Mouse (Mus musculus): ENCODE results near the gene Creb3. TPM values are rescaled to one million over a fixed set of nuclear protein-coding genes. Genes with fewer than 3 reads are reported as not detected.
"Not testable (repeated sequence)": the region's sequence is repeated elsewhere in the genome, so short reads cannot be mapped to it uniquely, and the experiment has no call there.

Creb3 gene
- polyA plus RNA-seq, 1 experiment from 2014 or later, result 62.7 TPM

DNA sequence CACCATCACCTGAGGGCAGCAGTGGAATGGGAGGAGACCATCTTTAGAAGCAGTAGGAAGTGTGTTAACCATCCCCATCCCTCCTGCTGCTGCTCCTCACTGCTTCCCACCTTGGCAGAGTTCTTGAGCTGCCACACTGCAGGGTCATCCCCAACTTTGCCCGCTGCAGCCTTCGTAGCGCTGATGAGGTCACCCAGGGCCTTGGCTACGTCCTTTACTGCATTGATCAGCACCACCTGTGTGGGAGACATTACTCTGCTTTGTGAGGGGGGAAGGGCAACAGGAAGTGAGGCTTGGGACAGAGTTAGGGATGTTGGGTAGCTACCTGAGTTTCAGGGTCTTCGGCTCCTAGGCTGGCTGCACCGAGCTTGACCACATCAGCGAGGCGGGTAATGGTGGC is 26.5 kb upstream of the Creb3 start:
- Histone ChIP-seq H3K4me1 (replicated peaks) (no peaks in the 10 kb centered on the region), H3K27me3 (replicated peaks) (no peaks in the 10 kb centered on the region), H3K9me3 (no peaks in the 10 kb centered on the region), H3K9ac (no peak overlapping the region), H3K36me3 (peaks cover 82% of the 10 kb centered on the region), H3K4me2 (replicated peaks) (no peak overlapping the region), H3K4me3 (replicated peaks) (no peak overlapping the region), H3K27ac (no peak overlapping the region)
- ATAC-seq, result no peak
- 94% methylated on average over 8 of the region's 8 CpGs for WGBS

DNA sequence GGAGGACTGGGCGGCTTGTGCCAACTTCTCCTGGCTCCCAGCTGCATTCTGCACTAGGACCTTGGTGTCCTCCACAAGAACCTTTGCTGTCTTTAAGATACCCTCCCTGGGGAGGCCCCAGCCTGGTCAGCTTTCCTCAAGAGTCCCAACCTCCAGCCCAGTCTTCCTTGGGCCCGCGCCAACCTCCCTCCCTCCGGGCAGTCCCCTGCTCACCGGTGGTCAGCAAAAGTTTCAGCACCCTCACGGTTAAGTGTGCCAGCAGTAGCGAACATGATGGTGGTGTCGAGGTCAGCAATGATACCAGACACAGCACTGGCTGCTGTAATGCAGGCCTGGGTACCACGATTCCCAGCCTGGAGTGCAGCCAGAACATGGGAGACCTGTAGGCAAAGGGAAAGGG is 26.1 kb upstream of the Creb3 start:
- no peak for ATAC-seq
- H3K27me3 ChIP-seq (replicated peaks), result no peaks in the 10 kb centered on the region
- H3K27ac ChIP-seq, result no peak overlapping the region
- peaks cover 83% of the 10 kb centered on the region for H3K36me3 ChIP-seq
- no peak overlapping the region for H3K4me3 ChIP-seq (replicated peaks)
- H3K9me3 ChIP-seq, result no peaks in the 10 kb centered on the region
- H3K9ac ChIP-seq, result no peak overlapping the region
- 90% methylated on average over 9 of the region's 9 CpGs for WGBS
- no peak overlapping the region for H3K4me2 ChIP-seq (replicated peaks)
- no peaks in the 10 kb centered on the region for H3K4me1 ChIP-seq (replicated peaks)

- H3K9me3 ChIP-seq, result no peaks in the 10 kb centered on the region
- H3K27ac ChIP-seq, result no peak overlapping the region
- ATAC-seq, result no peak
- no peak overlapping the region for H3K9ac ChIP-seq
- H3K4me2 ChIP-seq (replicated peaks), result no peak overlapping the region
- H3K4me1 ChIP-seq (replicated peaks), result no peaks in the 10 kb centered on the region
- peaks cover 83% of the 10 kb centered on the region for H3K36me3 ChIP-seq
- no peaks in the 10 kb centered on the region for H3K27me3 ChIP-seq (replicated peaks)
- 77% methylated on average over 3 of the region's 3 CpGs for WGBS
- H3K4me3 ChIP-seq (replicated peaks), result no peak overlapping the region
These were observed 20.1 kb upstream of the Creb3 start for GRCm38 (mm10) chr4:43542044-43542443.

- H3K4me2 ChIP-seq (replicated peaks), result no peak overlapping the region
- no peaks in the 10 kb centered on the region for H3K27me3 ChIP-seq (replicated peaks)
- H3K4me1 ChIP-seq (replicated peaks), result no peaks in the 10 kb centered on the region
- H3K36me3 ChIP-seq, result peaks cover 90% of the 10 kb centered on the region
- H3K9ac ChIP-seq, result no peak overlapping the region
- no peak overlapping the region for H3K27ac ChIP-seq
- no peaks in the 10 kb centered on the region for H3K9me3 ChIP-seq
- H3K4me3 ChIP-seq (replicated peaks), result no peak overlapping the region
- 92% methylated on average over 12 of the region's 12 CpGs for WGBS
- no peak for ATAC-seq
These were observed 15.6 kb upstream of the Creb3 start for GRCm38 (mm10) chr4:43546375-43547047.

GRCm38 (mm10) chr4:43547160-43547559 is 15.0 kb upstream of the Creb3 start:
- H3K27ac ChIP-seq, result no peak overlapping the region
- H3K4me1 ChIP-seq (replicated peaks), result no peaks in the 10 kb centered on the region
- ATAC-seq, result no peak
- peaks cover 92% of the 10 kb centered on the region for H3K36me3 ChIP-seq
- H3K9ac ChIP-seq, result no peak overlapping the region
- no peak overlapping the region for H3K4me3 ChIP-seq (replicated peaks)
- no peak overlapping the region for H3K4me2 ChIP-seq (replicated peaks)
- H3K27me3 ChIP-seq (replicated peaks), result no peaks in the 10 kb centered on the region
- H3K9me3 ChIP-seq, result no peaks in the 10 kb centered on the region
- WGBS, result 92% methylated on average over 8 of the region's 8 CpGs

- WGBS, result 85% methylated on average over 12 of the region's 12 CpGs
These were observed 13.1 kb upstream of the Creb3 start for GRCm38 (mm10) chr4:43549055-43549454.

DNA sequence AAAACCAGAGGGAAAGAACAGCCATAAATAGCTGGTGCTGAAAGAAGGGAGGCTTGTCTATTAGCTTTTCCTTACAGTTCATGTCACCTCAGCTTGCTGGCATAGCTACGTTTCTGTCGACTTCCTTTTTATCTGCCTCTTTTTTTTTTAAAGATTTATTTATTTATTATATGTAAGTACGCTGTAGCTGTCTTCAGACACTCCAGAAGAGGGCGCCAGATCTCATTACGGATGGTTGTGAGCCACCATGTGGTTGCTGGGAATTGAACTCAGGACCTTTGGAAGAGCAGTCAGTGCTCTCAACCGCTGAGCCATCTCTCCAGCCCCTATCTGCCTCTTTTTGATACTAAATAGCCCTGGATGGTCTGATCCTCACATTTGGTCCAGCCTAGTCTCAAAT is 10.3 kb upstream of the Creb3 start:
- H3K36me3 ChIP-seq, result peaks cover 94% of the 10 kb centered on the region
- H3K27me3 ChIP-seq (replicated peaks); H3K4me2 ChIP-seq (replicated peaks); H3K27ac ChIP-seq; H3K4me3 ChIP-seq (replicated peaks); ATAC-seq; H3K4me1 ChIP-seq (replicated peaks); H3K9ac ChIP-seq; H3K9me3 ChIP-seq: not testable (repeated sequence)
- WGBS, result 88% methylated on average over 6 of the region's 6 CpGs

More at GRCm38 (mm10) chr4:43549055-43549454, 13.1 kb upstream of the Creb3 start:
- H3K36me3 ChIP-seq, result peaks cover 92% of the 10 kb centered on the region
- no peaks in the 10 kb centered on the region for H3K4me1 ChIP-seq (replicated peaks)
- H3K27ac ChIP-seq, result no peak overlapping the region
- no peak for ATAC-seq
- H3K9me3 ChIP-seq, result peaks cover 2% of the 10 kb centered on the region; the same call in 1 of the 2 replicates
- no peak overlapping the region for H3K9ac ChIP-seq
- no peak overlapping the region for H3K4me2 ChIP-seq (replicated peaks)
- no peak overlapping the region for H3K4me3 ChIP-seq (replicated peaks)
- H3K27me3 ChIP-seq (replicated peaks), result no peaks in the 10 kb centered on the region

- WGBS, result 91% methylated on average over 5 of the region's 5 CpGs
- Histone ChIP-seq H3K4me1 (replicated peaks) (peaks cover 5% of the 10 kb centered on the region), H3K27ac (no peak overlapping the region), H3K9me3 (peaks cover 2% of the 10 kb centered on the region; the same call in 1 of the 2 replicates), H3K36me3 (peaks cover 88% of the 10 kb centered on the region), H3K9ac (no peak overlapping the region), H3K4me3 (replicated peaks) (no peak overlapping the region), H3K4me2 (replicated peaks) (no peak overlapping the region), H3K27me3 (replicated peaks) (no peaks in the 10 kb centered on the region)
- ATAC-seq, result no peak
These were observed 9.7 kb upstream of the Creb3 start for GRCm38 (mm10) chr4:43552437-43552836.

GRCm38 (mm10) chr4:43553891-43554290 is 8.2 kb upstream of the Creb3 start:
- Histone ChIP-seq H3K27me3 (replicated peaks) (no peaks in the 10 kb centered on the region), H3K4me3 (replicated peaks) (no peak overlapping the region), H3K4me2 (replicated peaks) (no peak overlapping the region), H3K27ac (no peak overlapping the region), H3K36me3 (peaks cover 76% of the 10 kb centered on the region), H3K4me1 (replicated peaks) (peaks cover 19% of the 10 kb centered on the region), H3K9me3 (peaks cover 2% of the 10 kb centered on the region; the same call in 1 of the 2 replicates), H3K9ac (no peak overlapping the region)
- ATAC-seq, result no peak

DNA sequence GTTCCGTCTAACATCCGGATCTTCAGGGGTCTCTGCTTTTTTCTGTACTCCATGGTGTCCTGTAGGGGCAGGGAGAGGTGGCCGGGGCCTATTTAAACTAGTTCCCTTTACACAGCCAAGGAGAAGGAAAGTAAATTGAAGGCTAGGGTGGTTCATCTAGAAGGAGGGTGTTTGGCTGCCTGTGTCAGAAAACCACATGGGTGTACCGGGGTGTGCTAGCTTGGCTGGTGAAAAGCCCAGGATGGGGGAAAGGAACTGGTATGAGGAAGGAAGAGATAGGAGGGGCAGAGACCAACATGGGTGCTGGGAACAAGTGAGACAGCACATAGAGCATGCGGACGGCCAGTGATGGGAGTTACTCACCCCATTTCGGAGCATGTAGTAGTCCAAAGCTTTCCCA is 6.2 kb upstream of the Creb3 start:
- Histone ChIP-seq H3K27ac (no peak overlapping the region), H3K4me1 (replicated peaks) (peaks cover 38% of the 10 kb centered on the region), H3K27me3 (replicated peaks) (no peaks in the 10 kb centered on the region), H3K36me3 (peaks cover 56% of the 10 kb centered on the region), H3K9me3 (peaks cover 2% of the 10 kb centered on the region; the same call in 1 of the 2 replicates), H3K9ac (no peak overlapping the region), H3K4me2 (replicated peaks) (no peak overlapping the region), H3K4me3 (replicated peaks) (no peak overlapping the region)
- ATAC-seq, result no peak
- WGBS, result 89% methylated on average over 7 of the region's 7 CpGs

DNA sequence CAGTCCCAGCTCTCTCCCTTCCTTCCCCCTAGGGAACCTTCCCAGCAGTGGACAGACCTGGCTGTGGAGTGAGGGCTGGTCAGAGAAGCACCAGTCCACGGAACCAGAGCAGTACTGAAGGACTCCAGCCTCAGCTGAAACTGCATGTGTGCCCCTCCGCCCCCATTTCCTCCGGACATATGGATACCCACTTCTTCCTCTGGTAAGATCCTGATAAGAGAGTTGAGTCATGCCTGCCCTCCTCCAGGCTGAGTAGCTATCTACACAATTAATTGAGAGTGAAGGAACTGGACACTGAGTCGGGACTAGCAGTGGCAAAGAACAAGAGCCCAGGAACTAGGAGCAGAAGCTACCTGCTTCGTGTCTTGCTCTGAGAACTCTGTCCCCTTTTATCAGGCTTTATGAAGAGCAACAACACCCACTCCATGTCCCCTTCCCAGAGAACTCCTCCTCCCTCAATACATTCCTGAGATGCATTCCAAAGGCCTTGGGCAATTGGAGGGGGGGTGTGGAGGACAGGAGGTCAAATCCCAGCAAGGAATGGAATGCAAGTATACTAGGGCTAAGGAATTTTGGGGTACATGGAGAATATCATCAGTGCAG is 4.0 kb upstream of the Creb3 start:
- 21% methylated on average over 5 of the region's 5 CpGs for WGBS
- H3K9me3 ChIP-seq, result no peaks in the 10 kb centered on the region
- no peak for ATAC-seq
- H3K9ac ChIP-seq, result peak overlapping the region; percentile 41; the same call in 1 of the 2 replicates
- no peaks in the 10 kb centered on the region for H3K27me3 ChIP-seq (replicated peaks)
- H3K4me2 ChIP-seq (replicated peaks), result peak overlapping the region; percentile 76
- peak overlapping the region; percentile 24 for H3K4me3 ChIP-seq (replicated peaks)
- peak overlapping the region; percentile 90 for H3K27ac ChIP-seq
- H3K4me1 ChIP-seq (replicated peaks), result peaks cover 41% of the 10 kb centered on the region
- H3K36me3 ChIP-seq, result peaks cover 38% of the 10 kb centered on the region

DNA sequence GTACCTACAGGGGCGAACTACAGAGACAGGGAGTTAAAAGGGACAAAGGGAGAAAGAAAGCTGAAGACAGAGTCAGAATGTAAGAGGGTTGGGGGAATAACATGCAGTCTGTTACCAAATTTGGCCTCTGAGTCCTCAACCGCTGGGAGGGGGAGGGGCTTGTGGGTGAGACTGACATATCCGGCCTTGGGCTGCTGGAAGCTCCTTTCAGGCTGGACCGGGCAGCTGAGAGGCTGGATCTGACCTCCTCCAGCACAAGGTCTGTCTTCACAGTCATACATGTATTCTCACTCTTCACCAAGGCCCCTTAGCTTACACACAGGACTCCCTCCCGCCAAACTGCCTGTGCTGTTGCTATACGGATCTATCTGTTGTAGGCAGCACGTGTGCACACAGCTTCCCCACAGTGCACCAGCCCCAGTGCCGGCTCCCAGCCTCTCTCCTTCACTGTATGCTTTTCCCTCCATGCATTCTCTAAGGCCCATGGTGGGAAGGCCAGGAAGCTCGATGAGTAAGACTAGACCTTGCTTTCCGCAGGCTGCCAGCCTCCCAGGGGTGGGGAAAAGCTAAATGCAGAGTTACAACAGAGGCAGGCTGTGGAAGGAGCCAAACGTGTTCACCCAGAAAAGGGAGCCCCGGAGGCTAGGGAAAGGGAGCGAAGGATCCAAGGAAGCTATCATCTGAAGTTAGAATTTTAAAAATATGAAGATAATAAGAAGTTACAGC is 3.3 kb upstream of the Creb3 start:
- 16% methylated on average over 13 of the region's 13 CpGs for WGBS
- no peaks in the 10 kb centered on the region for H3K9me3 ChIP-seq
- ATAC-seq, result peak; percentile 15; the same call in 1 of the 2 replicates

More for the DNA sequence above, 3.3 kb upstream of the Creb3 start:
- Histone ChIP-seq H3K36me3 (peaks cover 31% of the 10 kb centered on the region), H3K4me1 (replicated peaks) (peaks cover 47% of the 10 kb centered on the region), H3K4me2 (replicated peaks) (peak overlapping the region; percentile 76), H3K9ac (peak overlapping the region; percentile 41), H3K4me3 (replicated peaks) (peak overlapping the region; percentile 24), H3K27ac (peak overlapping the region; percentile 90), H3K27me3 (replicated peaks) (no peaks in the 10 kb centered on the region)

All from intestine, embryonic 15.5 days (tissue).